Comparison of ENCODE assay signal across 9 mouse cellular contexts in the genomic region with DNA sequence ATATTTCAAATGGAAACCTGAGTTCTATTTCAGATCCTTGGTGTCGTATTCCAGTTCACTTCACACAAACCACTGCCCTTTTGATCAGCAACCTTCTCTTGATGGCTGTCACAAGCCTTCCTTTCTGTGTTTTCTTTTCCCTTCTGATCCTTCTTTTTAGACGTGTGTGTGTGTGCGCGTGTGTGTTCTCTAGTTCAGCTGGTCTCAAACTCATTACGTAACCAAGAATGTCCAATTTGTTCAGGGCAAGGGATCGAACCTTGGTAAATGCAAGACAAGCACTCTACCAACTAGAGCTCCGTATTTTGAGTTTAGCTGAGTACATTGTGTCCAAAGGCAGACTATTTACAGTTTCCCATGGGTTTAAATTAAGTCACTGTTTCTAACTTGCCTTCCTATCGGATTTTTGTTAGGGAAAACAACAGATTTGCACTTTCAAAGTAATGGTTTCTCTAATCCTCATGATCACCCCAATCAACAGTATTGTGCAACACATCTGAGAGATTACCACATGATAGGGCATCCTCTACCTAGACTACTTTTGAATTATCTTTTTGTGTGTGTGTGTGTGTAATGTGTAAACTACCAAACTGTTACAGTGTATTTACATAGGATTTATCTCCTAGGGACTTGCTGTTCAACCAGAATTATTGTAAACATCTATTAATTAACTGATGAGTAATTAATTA. TPM values are rescaled to one million over a fixed set of nuclear protein-coding genes. Genes with fewer than 3 reads are reported as not detected.
DNase-seq lines count a peak whose midpoint lies in the region; ATAC-seq and TF ChIP-seq lines count a peak whose summit lies in the region.
"Had no signal": no experiment of that assay in that cellular context is flagged by ENCODE, and none has a peak within 500 bp of the region (broad histone marks: within the 10 kb centered on the region; RNA-seq: fewer than 3 reads in every experiment).

No protein-coding gene starts in this region.

- no peak for DNase-seq in kidney, adult 2 months
- no peak for DNase-seq in kidney, postnatal 25 days
- DNase-seq in spleen, adult 12 weeks (ENCODE audit: low spot score): no peak
- DNase-seq in thymus, postnatal 25 days: no peak
- DNase-seq in yolk sac, embryonic 10.5 days (ENCODE audit: low spot score): no peak

- H3K4me1 ChIP-seq in kidney, adult 2 months (ENCODE audit: control insufficient read depth, insufficient read depth, low read length): peaks cover 40% of the 10 kb centered on the region
- no peaks in the 10 kb centered on the region; the same call in 1 of the 2 replicates for H3K4me1 ChIP-seq in bone marrow, adult 2 months (ENCODE audit: control insufficient read depth, insufficient read depth, low read length)
- peaks cover 66% of the 10 kb centered on the region for H3K4me1 ChIP-seq in hindbrain, embryonic 12.5 days
- H3K4me1 ChIP-seq in midbrain, embryonic 12.5 days: peaks cover 65% of the 10 kb centered on the region

- peak overlapping the region; percentile 97; the same call in 1 of the 2 replicates for H3K9ac ChIP-seq in hindbrain, embryonic 12.5 days
- H3K9ac ChIP-seq in midbrain, embryonic 12.5 days (replicated peaks): peak overlapping the region; percentile 84

- peak overlapping the region; percentile 80 for H3K4me2 ChIP-seq in hindbrain, embryonic 12.5 days (replicated peaks)
- peak overlapping the region; percentile 80 for H3K4me2 ChIP-seq in midbrain, embryonic 12.5 days (replicated peaks)

- TF ChIP-seq CTCF in kidney, adult 2 months (conservative IDR thresholded peaks at IDR 0.05; ENCODE audit: insufficient read depth, insufficient read length, low read depth, low read length): no peak
- no peak for TF ChIP-seq CTCF in bone marrow, adult 2 months (IDR thresholded peaks at IDR 0.05; ENCODE audit: control insufficient read depth, insufficient read depth, low read length)

- no peaks in the 10 kb centered on the region for H3K27me3 ChIP-seq in kidney, adult 2 months (replicated peaks; ENCODE audit: control insufficient read depth, insufficient read depth, low read length)
- no peaks in the 10 kb centered on the region for H3K27me3 ChIP-seq in hindbrain, embryonic 12.5 days
- 0 out of 2 replicates have a peak, but pooled peaks cover 4% of the 10 kb centered on the region for H3K27me3 ChIP-seq in midbrain, embryonic 12.5 days
- H3K27me3 ChIP-seq: Patski had no signal

- H3K4me3 ChIP-seq in kidney, adult 2 months (ENCODE audit: insufficient read depth, low read depth, low read length): peak overlapping the region; percentile 92
- peak overlapping the region; percentile 74 for H3K4me3 ChIP-seq in bone marrow, adult 2 months (replicated peaks; ENCODE audit: control insufficient read depth, low read depth, low read length)
- H3K4me3 ChIP-seq in hindbrain, embryonic 12.5 days: peak overlapping the region; percentile 95
- peak overlapping the region; percentile 89 for H3K4me3 ChIP-seq in midbrain, embryonic 12.5 days

- no peak for ATAC-seq in hindbrain, embryonic 12.5 days (ENCODE audit: low FRiP score)
- no peak for ATAC-seq in midbrain, embryonic 12.5 days (ENCODE audit: low FRiP score, low read depth)

- WGBS in kidney, adult 2 months: 3% methylated on average over 8 of the region's 8 CpGs
- 4% methylated on average over 8 of the region's 8 CpGs for WGBS in bone marrow, adult 2 months
- 6% methylated on average over 8 of the region's 8 CpGs for WGBS in hindbrain, embryonic 12.5 days
- WGBS in midbrain, embryonic 12.5 days: 7% methylated on average over 8 of the region's 8 CpGs

- no peak for TF ChIP-seq POLR2A in kidney, adult 2 months (IDR thresholded peaks at IDR 0.05; ENCODE audit: low read depth, low read length)
- no peak for TF ChIP-seq POLR2A in bone marrow, adult 2 months (IDR thresholded peaks at IDR 0.05; ENCODE audit: borderline replicate concordance, control insufficient read depth, low read depth, low read length)

- peak overlapping the region; percentile 99 for H3K27ac ChIP-seq in kidney, adult 2 months (ENCODE audit: insufficient read depth, low read depth, low read length)
- H3K27ac ChIP-seq in bone marrow, adult 2 months (ENCODE audit: control insufficient read depth, insufficient read depth, low read depth, low read length, poor library complexity): peak overlapping the region; percentile 100
- H3K27ac ChIP-seq in hindbrain, embryonic 12.5 days: peak overlapping the region; percentile 87
- H3K27ac ChIP-seq in midbrain, embryonic 12.5 days (replicated peaks): peak overlapping the region; percentile 93

- no peaks in the 10 kb centered on the region for H3K9me3 ChIP-seq in hindbrain, embryonic 12.5 days (replicated peaks)
- no peaks in the 10 kb centered on the region for H3K9me3 ChIP-seq in midbrain, embryonic 12.5 days

- H3K36me3 ChIP-seq in kidney, adult 2 months (ENCODE audit: control insufficient read depth, insufficient read depth, low read length): no peaks in the 10 kb centered on the region
- H3K36me3 ChIP-seq in hindbrain, embryonic 12.5 days: no peaks in the 10 kb centered on the region
- H3K36me3 ChIP-seq in midbrain, embryonic 12.5 days: no peaks in the 10 kb centered on the region

RNA-seq across cellular contexts. Expression of a gene that starts 0.7 kb away (rescaled TPM):
- 19.5 and 19.9 TPM in 2 replicates for polyA plus RNA-seq in kidney, adult 2 months (2012; rRNA removed)
- polyA plus RNA-seq in bone marrow, adult 2 months (2011; ENCODE audit: insufficient read depth, insufficient read length, low replicate concordance, missing spikeins): 15.3 and 20.4 TPM in 2 replicates
- 29.0 and 29.7 TPM in 2 replicates for polyA plus RNA-seq in hindbrain, embryonic 12.5 days (2016; fragmentation: Nextera tagmentation; extraction: Ambion mirVana)
- 24.8 and 27.5 TPM in 2 replicates for polyA plus RNA-seq in midbrain, embryonic 12.5 days (2016; fragmentation: Nextera tagmentation; extraction: Ambion mirVana)

RNA-seq across cellular contexts. Expression of a gene that starts 2.2 kb away (rescaled TPM):
- polyA plus RNA-seq in kidney, adult 2 months (2012; rRNA removed): 29.9 and 35.3 TPM in 2 replicates
- 46.1 and 53.9 TPM in 2 replicates for polyA plus RNA-seq in bone marrow, adult 2 months (2011; ENCODE audit: insufficient read depth, insufficient read length, low replicate concordance, missing spikeins)
- polyA plus RNA-seq in hindbrain, embryonic 12.5 days (2016; fragmentation: Nextera tagmentation; extraction: Ambion mirVana): 41.4 and 45.5 TPM in 2 replicates
- 44.8 and 51.0 TPM in 2 replicates for polyA plus RNA-seq in midbrain, embryonic 12.5 days (2016; fragmentation: Nextera tagmentation; extraction: Ambion mirVana)

RNA-seq across cellular contexts. Expression of a gene that starts 17.8 kb away (rescaled TPM):
- polyA plus RNA-seq in kidney, adult 2 months (2012; rRNA removed): 38.2 and 52.5 TPM in 2 replicates
- 96.4 and 126 TPM in 2 replicates for polyA plus RNA-seq in bone marrow, adult 2 months (2011; ENCODE audit: insufficient read depth, insufficient read length, low replicate concordance, missing spikeins)
- polyA plus RNA-seq in hindbrain, embryonic 12.5 days (2016; fragmentation: Nextera tagmentation; extraction: Ambion mirVana): 239 and 249 TPM in 2 replicates
- polyA plus RNA-seq in midbrain, embryonic 12.5 days (2016; fragmentation: Nextera tagmentation; extraction: Ambion mirVana): 252 and 269 TPM in 2 replicates

RNA-seq across cellular contexts. Expression of a gene that starts 29.4 kb away (rescaled TPM):
- polyA plus RNA-seq in kidney, adult 2 months (2012; rRNA removed): 12.0 and 15.1 TPM in 2 replicates
- 7.4 and 13.3 TPM in 2 replicates for polyA plus RNA-seq in bone marrow, adult 2 months (2011; ENCODE audit: insufficient read depth, insufficient read length, low replicate concordance, missing spikeins)
- polyA plus RNA-seq in hindbrain, embryonic 12.5 days (2016; fragmentation: Nextera tagmentation; extraction: Ambion mirVana): 63.7 and 69.0 TPM in 2 replicates
- 79.7 and 82.0 TPM in 2 replicates for polyA plus RNA-seq in midbrain, embryonic 12.5 days (2016; fragmentation: Nextera tagmentation; extraction: Ambion mirVana)

RNA-seq across cellular contexts. Expression of a gene that starts 29.7 kb away (rescaled TPM):
- polyA plus RNA-seq in kidney, adult 2 months (2012; rRNA removed): 1.3 and 1.5 TPM in 2 replicates
- 2.7 and 8.5 TPM in 2 replicates for polyA plus RNA-seq in bone marrow, adult 2 months (2011; ENCODE audit: insufficient read depth, insufficient read length, low replicate concordance, missing spikeins)
- 5.5 and 5.9 TPM in 2 replicates for polyA plus RNA-seq in hindbrain, embryonic 12.5 days (2016; fragmentation: Nextera tagmentation; extraction: Ambion mirVana)
- polyA plus RNA-seq in midbrain, embryonic 12.5 days (2016; fragmentation: Nextera tagmentation; extraction: Ambion mirVana): 4.6 and 5.4 TPM in 2 replicates
